Mouse (Mus musculus) hindlimb bud, embryonic 11.5 days (tissue): Measurements from ENCODE around the gene Nmnat2.

ENCODE experiments used
- DNase-seq: peaks from one replicate; pipeline ENCODE4 v3.0.0-alpha.2; 2012; ENCODE audit warnings: low read depth, low spot score; ENCODE audit errors: extremely low spot score

The Nmnat2 gene

GRCm38 (mm10) chr1:152983416-152983815 lies 28.6 kb downstream of the Nmnat2 start:
- no peak for DNase-seq

- DNase-seq = no peak
These were observed 32.2 kb downstream of the Nmnat2 start for GRCm38 (mm10) chr1:152986981-152987380.

GRCm38 (mm10) chr1:152990067-152990466 lies 35.3 kb downstream of the Nmnat2 start:
- no peak for DNase-seq

DNA sequence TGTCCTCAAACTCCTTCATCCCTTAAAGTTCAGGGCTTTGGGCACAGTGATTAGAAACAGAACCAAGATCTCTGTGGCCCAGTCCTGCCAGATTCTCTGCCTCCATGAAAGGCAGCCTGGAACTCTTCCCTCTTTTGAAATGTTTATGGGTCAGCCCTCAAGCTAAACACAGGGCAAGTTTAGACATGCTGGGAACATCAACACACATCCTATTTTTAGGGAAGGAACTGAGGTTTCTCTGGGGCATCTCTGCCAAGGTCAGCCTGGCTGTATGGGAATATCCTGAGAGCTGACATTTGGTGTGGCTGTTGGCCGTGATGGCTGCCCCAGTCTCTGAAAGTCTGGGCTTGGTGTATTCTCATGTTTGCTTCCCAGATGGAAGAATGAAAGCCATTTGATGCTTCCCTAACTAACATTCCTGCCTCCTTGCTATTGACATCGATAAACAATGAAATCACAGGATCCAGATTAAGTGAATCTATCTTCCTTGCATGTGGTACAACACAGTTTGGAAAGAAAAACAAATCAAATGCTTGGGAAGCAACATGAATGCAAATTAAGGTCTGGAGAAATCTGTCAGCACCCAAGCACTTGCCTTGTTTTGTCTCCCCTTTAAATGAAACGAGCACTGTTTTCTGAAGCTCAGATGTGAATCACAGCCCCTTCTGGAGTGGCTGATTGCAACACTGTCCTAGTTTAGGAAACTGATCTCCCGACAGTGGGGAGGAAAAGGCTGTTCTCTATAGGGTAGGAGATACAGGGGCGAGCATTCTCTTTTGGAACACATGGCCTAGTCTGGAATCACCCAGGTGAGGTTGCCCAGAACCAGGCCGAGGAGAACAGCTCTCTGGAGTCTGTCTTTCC lies 37.7 kb downstream of the Nmnat2 start:
- no peak for DNase-seq

DNA sequence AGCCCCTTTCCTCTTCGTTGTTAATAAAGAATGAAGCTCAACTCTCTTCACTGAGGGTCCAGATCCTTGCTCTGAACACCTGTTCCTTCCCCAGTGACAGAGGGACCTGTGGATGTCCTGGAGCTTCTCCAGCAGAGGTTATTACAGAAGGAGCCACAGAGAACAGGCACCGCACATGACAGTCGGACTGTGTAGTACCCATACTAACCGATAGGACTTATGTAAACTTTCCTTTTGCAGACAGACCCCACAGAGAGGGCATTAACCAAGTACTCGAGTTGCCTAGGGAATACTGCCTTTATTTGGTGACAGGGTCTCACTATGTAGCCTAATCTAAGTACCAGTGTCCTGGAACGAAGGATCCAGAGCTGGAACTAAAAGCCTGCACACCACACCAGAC lies 39.0 kb downstream of the Nmnat2 start:
- DNase-seq = no peak

- no peak for DNase-seq
These were observed 45.2 kb downstream of the Nmnat2 start for GRCm38 (mm10) chr1:152999983-153000382.

DNA sequence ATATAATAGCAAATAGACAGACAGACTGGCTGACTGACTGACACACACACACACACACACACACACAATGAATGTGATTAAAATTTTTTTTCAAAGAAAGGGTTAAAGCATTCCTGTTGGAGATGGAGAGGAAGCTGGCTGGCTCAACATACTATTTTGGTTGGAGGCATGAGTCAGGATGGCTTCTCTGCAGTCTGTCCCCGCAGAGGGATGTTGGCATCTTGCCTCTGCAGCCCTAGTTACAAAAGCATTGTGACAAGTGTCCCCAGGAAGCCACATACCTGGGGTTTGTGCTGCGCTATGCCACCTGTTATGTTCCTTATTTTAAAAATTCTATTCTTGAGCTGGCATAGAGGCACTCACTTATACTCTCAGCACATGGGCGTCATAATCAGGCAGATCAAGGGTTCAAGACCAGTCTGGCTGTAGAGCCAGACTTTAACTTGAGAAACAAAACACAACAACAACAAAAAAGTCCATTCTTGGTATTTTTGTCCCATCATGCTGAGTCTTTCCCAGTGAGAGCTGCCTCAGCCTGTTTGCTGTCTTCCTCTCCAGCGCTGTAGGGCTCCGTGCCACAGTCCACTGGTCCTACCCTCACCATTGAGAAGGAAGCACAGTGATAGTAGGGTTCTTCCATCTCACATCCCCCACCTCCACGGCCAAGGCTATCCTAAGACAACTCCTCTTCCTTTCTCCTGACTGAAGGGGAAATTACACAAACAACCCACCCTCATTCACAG lies 45.9 kb downstream of the Nmnat2 start:
- no peak for DNase-seq

- DNase-seq = no peak
These were observed 47.7 kb downstream of the Nmnat2 start for GRCm38 (mm10) chr1:153002295-153003050.

DNA sequence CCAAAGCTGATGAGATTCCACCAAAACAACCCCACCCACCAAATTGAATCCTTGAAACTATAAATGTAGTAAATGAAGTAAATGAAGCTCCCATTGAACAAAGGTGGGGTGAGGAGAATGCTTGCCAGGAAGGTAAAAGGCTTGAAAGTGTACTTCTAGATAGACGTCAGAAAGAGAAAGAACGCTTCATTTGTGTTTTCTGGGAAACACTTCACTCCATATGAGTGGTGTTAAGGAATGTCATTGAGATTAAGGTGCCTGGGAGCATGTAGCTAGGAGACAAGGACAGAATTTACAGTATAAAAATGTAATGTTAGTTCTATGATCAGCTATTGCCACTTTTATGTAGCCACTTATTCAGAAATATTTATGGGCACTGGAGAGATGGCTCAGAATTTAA lies 49.7 kb downstream of the Nmnat2 start:
- no peak for DNase-seq

DNA sequence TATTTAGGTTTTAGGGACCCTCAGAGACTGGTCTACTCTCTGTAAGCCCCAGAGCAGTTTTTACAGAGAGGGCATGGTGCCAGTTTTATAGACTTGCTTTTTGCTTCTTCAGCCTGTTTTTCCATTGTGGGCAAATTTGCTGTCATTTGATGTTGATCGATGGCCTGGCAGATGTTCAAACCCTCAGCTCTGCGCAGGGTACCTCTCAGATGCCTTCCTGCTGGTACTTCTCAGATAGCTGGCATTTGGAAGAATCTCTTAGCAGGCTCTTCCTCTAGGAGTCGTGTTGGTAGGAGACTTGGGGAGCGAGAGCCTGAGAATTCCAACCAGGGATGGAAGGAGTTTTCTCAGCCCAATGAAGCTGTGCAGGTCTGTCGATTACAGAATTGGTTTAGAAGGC lies 51.3 kb downstream of the Nmnat2 start:
- no peak for DNase-seq

GRCm38 (mm10) chr1:153006761-153007160 lies 52.0 kb downstream of the Nmnat2 start:
- no peak for DNase-seq

- DNase-seq = no peak
These were observed 52.5 kb downstream of the Nmnat2 start for GRCm38 (mm10) chr1:153007292-153007691.

DNA sequence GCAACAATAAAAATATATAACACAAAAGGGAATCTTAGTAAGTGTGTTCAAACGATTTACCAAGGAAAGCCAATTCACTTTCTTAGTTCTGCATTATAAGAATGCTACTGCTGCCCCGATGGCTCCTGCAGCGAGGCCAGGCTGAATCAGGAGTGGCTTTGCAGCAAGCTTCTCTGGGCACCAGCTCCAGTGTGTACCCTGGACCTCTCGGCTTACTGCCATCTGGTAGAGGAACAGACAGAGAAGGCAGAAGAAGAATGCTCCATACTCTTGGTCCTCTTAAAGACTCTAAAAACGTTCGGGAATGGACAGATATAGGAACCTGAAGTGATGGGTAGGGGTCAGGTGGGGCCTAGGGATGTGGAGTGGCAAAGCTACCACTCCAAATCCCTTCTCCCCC lies 53.0 kb downstream of the Nmnat2 start:
- DNase-seq = no peak

DNA sequence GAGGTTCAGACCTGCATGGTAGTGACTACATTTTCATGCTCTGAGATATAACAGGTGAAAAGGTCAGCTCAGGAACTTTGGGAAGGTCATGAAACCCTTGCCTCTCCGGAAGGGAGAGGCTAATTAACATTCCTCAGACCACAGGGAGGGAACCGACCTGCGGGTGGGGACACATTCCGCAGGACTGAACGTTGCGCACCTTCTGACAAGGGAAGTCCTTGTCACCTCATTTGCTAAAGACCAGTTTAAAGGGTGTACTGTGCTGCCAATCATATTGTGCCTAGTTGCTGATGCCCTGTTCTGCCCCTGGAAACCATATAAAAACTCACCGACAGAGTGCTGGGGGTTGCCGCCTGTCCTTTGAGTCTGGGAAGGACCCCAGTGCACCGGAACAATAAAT lies 54.5 kb downstream of the Nmnat2 start:
- no peak for DNase-seq

- DNase-seq = no peak
These were observed 55.9 kb downstream of the Nmnat2 start for GRCm38 (mm10) chr1:153010353-153011351.

- DNase-seq = no peak
These were observed 56.8 kb downstream of the Nmnat2 start for GRCm38 (mm10) chr1:153011544-153011943.

- no peak for DNase-seq
These were observed 58.9 kb downstream of the Nmnat2 start for GRCm38 (mm10) chr1:153013541-153014288.

GRCm38 (mm10) chr1:153014431-153015186 lies 59.8 kb downstream of the Nmnat2 start:
- DNase-seq = no peak
